Mouse (Mus musculus) lung, embryonic 16.5 days (tissue): ENCODE data around the gene Mettl23. TPM values are rescaled to one million over a fixed set of nuclear protein-coding genes. Genes with fewer than 3 reads are reported as not detected.

ENCODE experiments used
- ATAC-seq: fragments of 200-750 bp; cut with Nextera tagmentation; 2 replicates; pipeline ENCODE4 v1.8.0; 2017; ENCODE audit warnings: low read depth, mild to moderate bottlenecking, moderate library complexity
- H3K27ac ChIP-seq: fragments of 300-500 bp; sonication (generic); 2 replicates; pipeline ENCODE4 v1.5.1; 2014; ENCODE audit warnings: mild to moderate bottlenecking, control low read depth, low read length
- H3K27me3 ChIP-seq: fragments of 300-500 bp; sonication (generic); 2 replicates; pipeline ENCODE4 v1.6.1; 2014; ENCODE audit warnings: low read depth, low read length, mixed read lengths; ENCODE audit not compliant: control insufficient read depth, insufficient read depth
- H3K36me3 ChIP-seq: fragments of 300-500 bp; sonication (generic); 2 replicates; pipeline ENCODE4 v1.6.1; 2014; ENCODE audit warnings: low read length; ENCODE audit not compliant: control insufficient read depth, insufficient read depth
- H3K4me1 ChIP-seq: fragments of 300-500 bp; sonication (generic); replicated peaks from 2 replicates; pipeline ENCODE4 v1.6.1; 2014; ENCODE audit warnings: low read length, mixed read lengths; ENCODE audit not compliant: control insufficient read depth, insufficient read depth
- H3K4me2 ChIP-seq: fragments of 300-500 bp; sonication (generic); 2 replicates; pipeline ENCODE4 v1.6.1; 2014; ENCODE audit warnings: low read depth, low read length, control low read depth
- H3K4me3 ChIP-seq: fragments of 300-500 bp; sonication (generic); 2 replicates; pipeline ENCODE4 v1.5.1; 2014; ENCODE audit warnings: mild to moderate bottlenecking, low read length, control low read depth
- H3K9ac ChIP-seq: fragments of 300-500 bp; sonication (generic); 2 replicates; pipeline ENCODE4 v1.6.1; 2014; ENCODE audit warnings: low read length, control low read depth
- H3K9me3 ChIP-seq: fragments of 300-500 bp; sonication (generic); 2 replicates; pipeline ENCODE4 v1.6.1; 2016; ENCODE audit warnings: low read length; ENCODE audit not compliant: control insufficient read depth
- WGBS: fragments of 180-500 bp; shearing (Covaris S2); extraction: QIAGEN DNeasy Blood & Tissue Kit; methylation state at CpG from one replicate; pipeline ENCODE4 v1.1.7; 2014; 5-methylcytosine and 5-hydroxymethylcytosine counted together
- polyA plus RNA-seq: library from polyadenylated mRNA; unstranded; fragments of >200 nt; fragmentation: Nextera tagmentation; extraction: Ambion mirVana; gene quantifications from 2 replicates; pipeline ENCODE4 v1.2.1, GENCODE M21; 2015

The Mettl23 gene
- polyA plus RNA-seq, 1 experiment from 2014 or later = 53.5 TPM

DNA sequence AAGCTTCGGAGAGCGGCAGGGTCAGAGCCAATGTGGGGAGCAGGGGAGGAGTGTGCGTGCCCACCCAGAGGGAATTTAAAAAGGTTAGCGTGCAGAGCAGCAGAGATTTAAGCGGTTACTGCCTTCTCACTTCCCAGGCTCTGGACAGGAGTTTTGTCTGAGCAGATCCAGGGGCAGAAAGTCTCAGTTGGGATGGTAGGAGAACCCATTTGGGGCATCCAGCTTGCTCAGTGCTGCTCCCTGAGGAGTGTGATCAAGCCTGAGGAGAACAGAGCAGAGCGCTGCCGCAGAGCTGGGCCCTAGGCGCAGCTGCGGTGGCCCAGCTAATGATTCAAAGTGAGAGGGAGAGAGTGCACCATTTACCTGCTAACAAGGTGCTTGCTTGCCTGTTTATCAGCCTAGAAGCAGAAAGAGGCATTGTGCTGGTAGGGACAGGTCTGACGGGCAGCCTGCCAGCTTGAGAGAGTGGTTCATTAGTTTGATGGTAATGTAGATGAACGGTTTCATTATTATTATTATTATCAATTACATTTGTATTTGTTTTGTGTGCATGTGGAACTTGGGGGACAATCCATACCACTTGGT is 34.2 kb upstream of the Mettl23 start:
- no peaks in the 10 kb centered on the region for H3K9me3 ChIP-seq
- no peak overlapping the region for H3K27ac ChIP-seq
- no peak overlapping the region for H3K4me2 ChIP-seq
- no peak overlapping the region for H3K4me3 ChIP-seq
- no peaks in the 10 kb centered on the region for H3K36me3 ChIP-seq
- ATAC-seq = no peak
- H3K9ac ChIP-seq = peak overlapping the region; percentile 28; the same call in 1 of the 2 replicates
- H3K4me1 ChIP-seq = peaks cover 33% of the 10 kb centered on the region
- H3K27me3 ChIP-seq = no peaks in the 10 kb centered on the region; the same call in 1 of the 2 replicates
- WGBS = 78% methylated on average over 11 of the region's 11 CpGs

DNA sequence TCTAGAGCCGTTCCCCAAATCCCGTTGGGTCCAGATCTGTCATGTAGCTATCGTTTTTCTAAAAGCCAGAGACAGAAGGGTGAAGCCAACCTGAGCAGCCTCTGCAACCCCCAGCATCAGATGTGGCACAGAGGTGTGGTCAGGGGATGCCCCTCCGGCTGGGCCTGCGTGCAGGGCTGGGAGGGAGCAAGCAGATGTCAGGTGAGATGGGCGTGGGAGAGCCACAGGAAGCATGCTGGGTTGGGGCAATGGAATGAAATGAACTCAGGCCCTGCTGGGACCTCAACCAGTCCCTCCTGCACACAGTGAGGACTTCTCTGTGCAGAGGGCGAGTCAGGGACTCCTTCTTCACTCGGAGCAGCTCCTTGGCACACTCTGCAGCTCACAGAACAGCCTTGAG is 33.6 kb upstream of the Mettl23 start:
- H3K4me3 ChIP-seq = no peak overlapping the region
- no peaks in the 10 kb centered on the region for H3K9me3 ChIP-seq
- 77% methylated on average over 8 of the region's 8 CpGs for WGBS
- no peaks in the 10 kb centered on the region for H3K36me3 ChIP-seq
- peaks cover 39% of the 10 kb centered on the region for H3K4me1 ChIP-seq
- H3K27me3 ChIP-seq = no peaks in the 10 kb centered on the region; the same call in 1 of the 2 replicates
- no peak for ATAC-seq
- H3K4me2 ChIP-seq = no peak overlapping the region
- no peak overlapping the region for H3K27ac ChIP-seq
- no peak overlapping the region for H3K9ac ChIP-seq

DNA sequence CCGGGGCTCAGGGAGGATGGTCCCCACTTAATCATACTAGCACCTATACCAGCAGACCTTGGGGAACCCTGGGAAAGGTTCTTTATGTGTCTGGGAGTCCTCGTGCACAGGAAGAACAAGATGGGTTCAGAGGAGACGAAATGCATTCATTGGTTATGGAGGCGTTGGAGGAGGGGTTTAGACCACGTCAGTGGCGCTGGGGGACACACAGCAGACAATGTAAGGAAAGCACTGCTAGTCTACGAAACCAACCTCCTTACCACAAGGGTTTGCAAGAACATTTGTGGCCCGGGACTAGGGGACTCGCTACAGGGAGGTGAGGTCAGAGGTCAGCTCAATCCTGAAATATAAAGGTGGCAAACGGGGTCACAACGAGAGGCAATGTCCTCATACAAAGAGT is 32.5 kb upstream of the Mettl23 start:
- Histone ChIP-seq H3K9ac (no peak overlapping the region), H3K4me1 (peaks cover 48% of the 10 kb centered on the region)
- 79% methylated on average over 11 of the region's 11 CpGs for WGBS

DNA sequence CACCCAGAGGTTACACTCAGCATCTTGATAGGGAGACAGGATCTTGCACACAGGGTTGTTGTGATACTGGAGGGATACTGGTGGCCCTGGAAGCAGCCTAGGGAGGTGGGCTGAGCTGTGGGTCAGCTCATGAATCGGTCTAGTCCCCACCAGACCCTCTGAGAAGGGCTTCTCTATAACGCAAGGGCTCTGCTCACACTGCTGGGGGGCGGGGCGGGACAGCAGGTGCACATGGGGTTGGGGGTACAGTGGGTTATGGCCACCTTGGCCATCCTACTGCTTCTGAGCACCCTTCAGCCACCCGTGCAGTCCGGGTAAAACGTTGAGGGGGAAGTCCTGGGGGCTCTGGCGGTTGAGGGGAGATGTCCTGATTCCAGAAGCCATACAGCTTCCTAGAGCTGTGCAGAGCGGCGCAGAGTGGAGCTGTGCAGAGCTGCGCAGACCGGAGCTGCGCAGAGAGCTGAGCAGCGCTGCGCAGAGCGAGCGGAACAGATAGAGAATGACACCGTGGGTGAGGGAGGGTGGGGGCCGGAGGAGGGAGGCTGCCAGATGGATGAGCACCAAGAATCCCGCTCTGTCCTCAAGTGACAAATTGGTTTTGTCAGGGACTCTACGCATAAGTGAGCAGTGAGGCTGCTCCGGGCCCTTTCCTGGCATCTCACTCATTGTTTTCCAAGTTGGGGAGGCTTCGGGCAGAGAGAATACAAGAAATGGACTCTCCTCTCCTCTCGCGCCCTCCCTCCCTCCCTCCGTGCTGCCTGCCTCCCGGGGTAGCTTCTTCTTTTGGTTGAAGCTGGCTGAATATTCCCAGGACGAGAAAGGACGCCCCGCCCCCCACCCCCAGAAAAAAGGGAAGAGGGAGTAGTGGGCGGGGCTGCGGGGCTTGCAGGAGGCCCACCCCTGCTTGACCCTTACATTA is 31.8 kb upstream of the Mettl23 start:
- no peaks in the 10 kb centered on the region for H3K36me3 ChIP-seq
- ATAC-seq = peak; percentile 70
- H3K4me3 ChIP-seq = peak overlapping the region; percentile 40
- H3K27me3 ChIP-seq = no peaks in the 10 kb centered on the region; the same call in 1 of the 2 replicates
- WGBS = 12% methylated on average over 29 of the region's 32 CpGs
- H3K4me1 ChIP-seq = peaks cover 48% of the 10 kb centered on the region
- H3K4me2 ChIP-seq = peak overlapping the region; percentile 58
- peak overlapping the region; percentile 72 for H3K27ac ChIP-seq
- H3K9me3 ChIP-seq = no peaks in the 10 kb centered on the region
- peak overlapping the region; percentile 51 for H3K9ac ChIP-seq

More for the DNA sequence above, 32.5 kb upstream of the Mettl23 start:
- Histone ChIP-seq H3K9me3 (no peaks in the 10 kb centered on the region), H3K36me3 (no peaks in the 10 kb centered on the region), H3K27me3 (no peaks in the 10 kb centered on the region; the same call in 1 of the 2 replicates), H3K27ac (no peak overlapping the region), H3K4me3 (no peak overlapping the region), H3K4me2 (no peak overlapping the region)
- no peak for ATAC-seq

DNA sequence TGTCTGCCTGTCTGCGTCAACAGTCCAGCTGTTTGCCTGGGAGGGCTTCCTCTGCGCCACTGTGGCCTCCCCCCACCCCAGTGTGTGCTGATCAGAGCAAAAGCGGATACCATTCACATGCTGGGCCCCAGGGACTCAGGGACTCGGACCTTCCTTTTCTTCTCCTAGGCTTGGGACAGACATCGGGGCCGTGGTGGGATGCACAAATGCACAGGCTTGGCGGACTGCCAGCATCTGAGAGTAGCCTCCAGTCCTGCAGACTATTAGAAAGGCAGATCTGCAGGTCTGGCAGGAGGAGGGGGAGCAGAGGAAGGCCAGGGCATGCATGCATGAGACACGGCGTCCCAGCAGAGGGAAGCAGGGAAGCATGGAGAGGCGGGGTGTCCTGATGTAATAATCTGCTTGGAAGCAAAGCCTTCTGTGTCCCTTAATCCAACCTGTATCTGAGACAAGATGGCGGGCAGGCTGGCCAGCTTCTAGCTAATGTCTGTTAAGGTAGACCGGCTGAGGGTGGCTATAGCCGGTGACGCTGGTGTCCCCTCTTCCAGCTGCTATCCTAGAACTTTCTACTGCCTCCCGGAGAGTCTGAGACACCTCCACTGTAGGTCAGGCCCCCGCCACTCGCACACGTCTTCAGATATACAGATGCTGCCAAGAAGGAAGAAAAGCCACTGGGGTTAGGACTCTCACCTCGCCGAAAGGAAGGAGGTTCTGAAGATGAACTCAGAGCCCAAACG is 30.1 kb upstream of the Mettl23 start:
- Histone ChIP-seq H3K9me3 (no peaks in the 10 kb centered on the region), H3K4me3 (no peak overlapping the region), H3K36me3 (no peaks in the 10 kb centered on the region), H3K4me2 (no peak overlapping the region), H3K9ac (no peak overlapping the region; the same call in 1 of the 2 replicates), H3K27ac (peak overlapping the region; percentile 97), H3K27me3 (no peaks in the 10 kb centered on the region; the same call in 1 of the 2 replicates), H3K4me1 (peaks cover 43% of the 10 kb centered on the region)
- no peak for ATAC-seq
- WGBS = 43% methylated on average over 21 of the region's 21 CpGs

DNA sequence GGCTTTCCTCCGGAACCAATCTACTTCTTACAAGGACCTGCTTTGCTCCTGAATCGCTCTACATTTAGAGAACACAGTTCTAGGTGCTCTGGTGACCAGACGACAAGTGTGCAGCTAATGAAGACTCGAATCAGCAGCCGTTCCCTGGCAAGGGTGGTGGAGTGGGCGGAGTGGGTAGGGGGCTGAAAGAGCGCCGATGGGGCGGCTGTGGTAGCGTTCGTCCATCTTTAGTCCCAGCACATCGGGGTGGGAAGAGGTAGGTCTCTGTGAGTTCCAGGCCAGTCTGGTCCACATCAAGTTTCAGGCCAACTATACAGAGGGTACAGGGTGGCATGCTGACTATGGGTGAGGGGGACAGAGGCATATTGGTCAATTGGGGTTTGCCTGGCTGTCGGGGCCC is 29.5 kb upstream of the Mettl23 start:
- no peaks in the 10 kb centered on the region for H3K9me3 ChIP-seq
- no peaks in the 10 kb centered on the region for H3K36me3 ChIP-seq
- no peak overlapping the region for H3K4me3 ChIP-seq
- peak overlapping the region; percentile 97 for H3K27ac ChIP-seq
- H3K27me3 ChIP-seq = no peaks in the 10 kb centered on the region; the same call in 1 of the 2 replicates
- no peak for ATAC-seq
- peaks cover 42% of the 10 kb centered on the region for H3K4me1 ChIP-seq
- WGBS = 76% methylated on average over 13 of the region's 13 CpGs
- no peak overlapping the region for H3K4me2 ChIP-seq
- H3K9ac ChIP-seq = 0 out of 2 replicates have a peak overlapping the region, but pooled peaks have one; percentile 50

DNA sequence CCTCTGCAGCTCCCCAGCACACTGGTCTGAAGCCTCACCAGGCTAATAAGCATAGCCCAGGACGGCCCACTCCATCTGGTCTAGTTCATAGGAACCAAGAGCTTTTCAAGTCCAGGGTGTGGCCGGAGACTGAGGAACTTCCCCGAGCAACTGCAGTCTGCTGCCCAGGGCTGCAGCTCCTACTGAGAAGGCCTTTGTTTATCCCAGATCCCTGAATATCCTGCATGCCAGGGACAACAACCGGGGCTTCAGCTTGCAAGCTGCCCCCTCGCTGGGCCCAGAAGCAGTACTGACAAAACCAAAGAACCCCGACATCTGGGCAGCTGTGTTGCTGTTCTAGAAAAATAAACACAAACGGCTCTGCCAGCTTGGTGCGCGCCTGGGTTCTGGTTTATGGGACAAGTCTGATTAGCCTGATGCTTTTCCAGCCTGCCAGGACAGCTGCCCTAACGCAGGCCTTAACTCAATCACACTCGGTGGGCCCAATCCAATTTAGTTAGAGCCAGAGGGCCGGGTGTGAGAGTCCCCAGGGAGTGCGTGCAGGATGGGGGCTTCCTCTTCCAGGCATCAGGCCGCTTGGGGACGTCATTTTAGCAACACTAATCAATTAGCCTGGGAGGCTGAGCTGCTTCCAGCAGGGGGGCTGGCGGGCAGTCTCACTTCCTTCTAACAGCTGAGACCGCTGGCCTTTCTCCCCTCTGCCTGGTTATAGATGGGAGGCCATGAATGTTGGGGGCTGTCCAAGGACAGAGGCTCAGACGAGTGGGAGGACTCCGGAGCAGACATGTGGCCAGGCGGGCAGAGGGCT is 28.8 kb upstream of the Mettl23 start:
- Histone ChIP-seq H3K4me3 (no peak overlapping the region), H3K9me3 (no peaks in the 10 kb centered on the region), H3K36me3 (no peaks in the 10 kb centered on the region), H3K27ac (peak overlapping the region; percentile 97), H3K4me1 (peaks cover 42% of the 10 kb centered on the region), H3K27me3 (no peaks in the 10 kb centered on the region; the same call in 1 of the 2 replicates), H3K9ac (peak overlapping the region; percentile 54), H3K4me2 (peak overlapping the region; percentile 35)
- ATAC-seq = peak; percentile 81
- WGBS = 21% methylated on average over 20 of the region's 20 CpGs

DNA sequence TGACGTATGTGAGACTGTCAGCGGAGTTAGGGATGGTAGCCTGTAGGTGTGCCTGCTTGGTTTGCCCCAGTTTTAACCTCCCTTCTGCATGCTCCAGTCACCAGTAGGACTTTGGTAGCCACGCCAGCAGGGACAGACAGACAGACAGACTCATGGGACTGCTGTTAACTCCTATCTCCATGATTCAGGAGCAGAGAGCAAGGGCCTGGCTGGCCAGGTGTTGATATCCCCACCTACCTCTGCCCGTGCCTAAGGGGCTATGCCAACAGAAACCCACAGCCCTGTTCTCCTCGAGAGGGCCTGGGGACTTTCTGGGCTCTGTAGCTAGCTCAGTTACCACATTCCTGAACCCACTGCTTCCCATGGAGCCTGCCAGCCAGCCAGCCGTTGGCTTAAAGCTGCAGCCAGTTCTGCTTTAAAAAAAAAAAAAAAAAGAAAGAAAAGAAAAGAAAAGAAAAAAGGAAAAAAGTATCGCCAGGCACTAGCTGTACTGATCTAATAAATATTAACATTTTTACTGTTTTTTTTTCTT is 28.1 kb upstream of the Mettl23 start:
- Histone ChIP-seq H3K4me3 (no peak overlapping the region), H3K36me3 (no peaks in the 10 kb centered on the region), H3K27ac (peak overlapping the region; percentile 97), H3K27me3 (no peaks in the 10 kb centered on the region; the same call in 1 of the 2 replicates), H3K9ac (peak overlapping the region; percentile 54), H3K4me2 (peak overlapping the region; percentile 35), H3K4me1 (peaks cover 44% of the 10 kb centered on the region), H3K9me3 (no peaks in the 10 kb centered on the region)
- 30% methylated on average over 7 of the region's 7 CpGs for WGBS
- ATAC-seq = no peak
